Mouse (Mus musculus): ENCODE results near the gene Gm21093.
"Not testable (repeated sequence)": the region's sequence is repeated elsewhere in the genome, so short reads cannot be mapped to it uniquely, and the experiment has no call there.

The Gm21093 gene

DNA sequence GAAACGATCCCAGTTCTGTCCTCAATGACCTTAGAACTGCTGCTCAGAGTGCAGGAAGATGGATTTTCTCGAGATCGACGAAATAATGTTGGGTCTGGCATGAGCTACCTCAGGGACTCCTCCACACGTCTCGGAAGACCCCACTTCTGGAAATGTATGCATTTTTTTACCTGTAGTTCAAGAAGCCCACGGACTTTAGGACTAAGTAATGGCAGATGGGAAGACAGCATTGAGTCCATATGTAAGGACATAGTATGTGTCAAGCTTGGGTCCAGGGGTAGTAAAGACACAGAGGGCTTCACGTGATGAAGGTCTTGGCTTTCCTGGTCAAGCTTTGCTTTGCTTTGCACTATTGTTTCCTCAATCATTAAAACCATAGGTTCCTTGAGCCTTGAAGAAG lies at the start of gene Gm21093:
TSS of gene Gm21093 (minus strand) at position 101 of the 400 bp plus-strand sequence.
- not testable (repeated sequence) for DNase-seq
